Mouse (Mus musculus): ENCODE results near the gene Mtch2.

DNA sequence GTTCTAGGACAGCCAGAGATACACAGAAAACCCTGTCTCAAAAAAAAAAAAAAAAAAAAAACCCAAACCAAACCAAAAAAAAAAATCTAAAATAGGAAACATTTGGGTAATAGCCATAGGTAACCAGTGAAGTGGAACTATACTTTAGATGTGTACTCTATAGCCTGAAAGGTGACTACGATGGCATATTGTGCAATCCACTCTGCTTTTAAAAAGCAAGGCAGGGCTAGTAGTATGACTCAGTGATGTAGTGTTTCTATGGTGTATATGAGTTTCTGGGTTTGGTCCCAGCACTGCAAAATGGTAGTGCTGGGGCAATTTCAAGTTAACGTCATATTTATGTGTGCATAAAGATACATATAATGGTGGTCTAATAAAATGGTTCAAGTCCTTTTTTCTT is 59.8 kb downstream of the Mtch2 start:
- TF ChIP-seq POLR2A (IDR thresholded peaks at IDR 0.05; ENCODE audit: low read depth, low read length), result no peak
- no peak for TF ChIP-seq CTCF (IDR thresholded peaks at IDR 0.05; ENCODE audit: extremely low read depth, insufficient read depth, insufficient read length, insufficient replicate concordance)
